Mouse (Mus musculus) heart, postnatal 0 days (tissue): ENCODE measurements around the gene Usp40. TPM values are rescaled to one million over a fixed set of nuclear protein-coding genes. Genes with fewer than 3 reads are reported as not detected.

Source experiments
- ATAC-seq: fragments of 200-750 bp; cut with Nextera tagmentation; 2 replicates; pipeline ENCODE4 v1.8.0; 2017; ENCODE audit warnings: low read depth, moderate number of reproducible peaks, moderate library complexity; ENCODE audit not compliant: insufficient read depth
- DNase-seq: peaks from one replicate; pipeline ENCODE4 v3.0.0-alpha.2; 2016; ENCODE audit warnings: low spot score
- H3K27ac ChIP-seq: fragments of 300-500 bp; sonication (generic); 2 replicates; pipeline ENCODE4 v1.5.1; 2014; ENCODE audit warnings: low read depth, mild to moderate bottlenecking
- H3K27me3 ChIP-seq: fragments of 300-500 bp; sonication (generic); 2 replicates; pipeline ENCODE4 v1.6.1; 2014; ENCODE audit warnings: low read length, mixed read lengths; ENCODE audit not compliant: control insufficient read depth, insufficient read depth
- H3K36me3 ChIP-seq: fragments of 300-500 bp; sonication (generic); replicated peaks from 2 replicates; pipeline ENCODE4 v1.6.1; 2014; ENCODE audit warnings: low read length, mixed read lengths; ENCODE audit not compliant: control insufficient read depth, insufficient read depth
- H3K4me1 ChIP-seq: fragments of 300-500 bp; sonication (generic); 2 replicates; pipeline ENCODE4 v1.6.1; 2014; ENCODE audit warnings: antibody characterized with exemption; ENCODE audit not compliant: control insufficient read depth, insufficient read depth
- H3K4me2 ChIP-seq: fragments of 300-500 bp; sonication (generic); 2 replicates; pipeline ENCODE4 v1.6.1; 2014; ENCODE audit warnings: low read depth, mild to moderate bottlenecking, low read length, moderate library complexity
- H3K4me3 ChIP-seq: fragments of 300-500 bp; sonication (generic); 2 replicates; pipeline ENCODE4 v1.5.1; 2014; ENCODE audit warnings: low read depth, low read length
- H3K9ac ChIP-seq: fragments of 300-500 bp; sonication (generic); replicated peaks from 2 replicates; pipeline ENCODE4 v1.6.1; 2014; ENCODE audit warnings: low read depth, low read length, mixed read lengths
- H3K9me3 ChIP-seq: fragments of 300-500 bp; sonication (generic); replicated peaks from 2 replicates; pipeline ENCODE4 v1.6.1; 2016; ENCODE audit warnings: low read length; ENCODE audit not compliant: control insufficient read depth
- CTCF ChIP-seq: IDR thresholded peaks from 2 replicates; pipeline ENCODE4 v1.5.1; 2016; ENCODE audit warnings: antibody characterized with exemption, control low read depth, low read depth
- EP300 ChIP-seq: IDR thresholded peaks from 2 replicates; pipeline ENCODE4 v1.6.1; 2016; ENCODE audit warnings: antibody characterized with exemption, low read depth
- WGBS: fragments of 180-500 bp; shearing (Covaris S2); extraction: QIAGEN DNeasy Blood & Tissue Kit; methylation state at CpG from one replicate; pipeline ENCODE4 v1.1.7; 2014; 5-methylcytosine and 5-hydroxymethylcytosine counted together
- polyA plus RNA-seq: library from polyadenylated mRNA; unstranded; fragments of >200 nt; fragmentation: Nextera tagmentation; extraction: Ambion mirVana; gene quantifications from 2 replicates; pipeline ENCODE4 v1.2.1, GENCODE M21; 2015
- total RNA-seq: library from RNA; depleted of rRNA; stranded (reverse); fragments of >200 nt; gene quantifications from 2 replicates; pipeline ENCODE4 v1.2.3, GENCODE M21; 2014; ENCODE audit warnings: low replicate concordance

Usp40 gene
- total and polyA plus RNA-seq, 2 experiments from 2014 or later = 18.6 to 27.4 TPM

DNA sequence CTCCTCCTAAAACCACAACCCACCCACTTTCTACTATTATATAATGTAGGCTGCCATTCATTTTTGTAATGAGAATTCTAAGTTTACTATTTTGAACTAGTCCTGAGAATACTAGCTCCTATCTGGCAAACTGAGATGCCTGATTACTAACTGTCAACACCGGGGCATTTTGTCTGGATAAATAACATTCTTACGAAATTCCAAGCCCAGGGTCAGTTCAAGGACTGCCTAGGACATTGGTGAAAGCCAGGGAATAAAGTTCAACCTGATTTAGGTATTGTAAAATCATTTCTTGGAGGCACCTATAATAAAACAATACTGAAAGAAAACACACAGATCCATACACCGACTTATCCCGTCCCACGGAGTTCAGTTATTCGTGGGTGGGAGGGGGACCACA, 7.0 kb upstream of the Usp40 start:
- no peaks in the 10 kb centered on the region for H3K36me3 ChIP-seq
- H3K9ac ChIP-seq = no peak overlapping the region
- H3K4me1 ChIP-seq = no peaks in the 10 kb centered on the region
- no peak overlapping the region for H3K4me3 ChIP-seq
- DNase-seq = no peak
- H3K27me3 ChIP-seq = no peaks in the 10 kb centered on the region
- no peak overlapping the region for H3K4me2 ChIP-seq
- no peak for ATAC-seq
- no peak overlapping the region for H3K27ac ChIP-seq
- peaks cover 8% of the 10 kb centered on the region for H3K9me3 ChIP-seq
- WGBS = 84% methylated on average over 6 of the region's 6 CpGs
- TF ChIP-seq CTCF = no peak
- no peak for TF ChIP-seq EP300

DNA sequence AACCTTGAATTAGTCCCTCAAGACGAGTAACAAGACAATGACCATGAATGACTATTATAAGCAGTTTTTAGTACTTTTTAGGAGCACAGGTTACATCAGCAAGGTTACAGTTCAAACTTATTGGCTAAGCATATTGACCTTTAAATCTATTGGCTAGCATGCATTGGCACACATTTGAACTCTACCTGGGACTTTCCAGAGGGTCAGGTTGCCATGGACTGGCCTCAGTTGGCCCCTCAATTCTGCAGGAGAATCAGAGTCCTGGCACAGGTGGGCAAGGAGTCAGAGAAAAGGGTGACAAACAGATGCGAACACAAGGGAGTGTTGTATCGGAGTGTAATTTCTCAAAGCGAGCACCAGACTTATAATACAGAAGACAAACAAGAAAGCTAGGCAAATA, 6.3 kb upstream of the Usp40 start:
- no peak overlapping the region for H3K4me2 ChIP-seq
- peaks cover 8% of the 10 kb centered on the region for H3K9me3 ChIP-seq
- no peak for TF ChIP-seq CTCF
- TF ChIP-seq EP300 = no peak
- no peak for DNase-seq
- H3K4me1 ChIP-seq = no peaks in the 10 kb centered on the region
- no peak overlapping the region for H3K9ac ChIP-seq
- no peak overlapping the region for H3K4me3 ChIP-seq
- no peak overlapping the region for H3K27ac ChIP-seq
- H3K27me3 ChIP-seq = no peaks in the 10 kb centered on the region
- ATAC-seq = no peak
- 94% methylated on average over 4 of the region's 4 CpGs for WGBS
- no peaks in the 10 kb centered on the region for H3K36me3 ChIP-seq

DNA sequence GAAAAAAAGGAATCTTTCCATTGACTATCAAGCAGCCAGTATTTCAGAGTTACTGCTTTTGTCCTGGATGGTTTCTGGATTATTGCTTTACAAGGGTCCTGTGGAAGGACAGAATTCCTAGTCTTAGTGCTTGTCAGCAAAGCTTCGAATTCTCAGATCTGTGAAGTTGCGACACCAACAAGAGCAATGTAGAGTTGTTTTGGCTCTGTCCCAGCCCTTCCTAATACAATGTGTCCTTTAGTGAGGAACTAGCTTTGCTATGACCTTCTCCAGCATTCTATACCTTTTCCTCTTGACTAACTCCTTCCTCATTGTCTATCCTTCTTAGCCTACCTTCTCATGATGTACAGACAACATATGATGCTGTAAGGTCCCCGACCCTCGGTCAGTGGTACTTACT, 5.8 kb upstream of the Usp40 start:
- no peak for TF ChIP-seq EP300
- no peak for TF ChIP-seq CTCF
- H3K27ac ChIP-seq = no peak overlapping the region
- H3K4me1 ChIP-seq = no peaks in the 10 kb centered on the region
- no peak for ATAC-seq
- peaks cover 8% of the 10 kb centered on the region for H3K9me3 ChIP-seq
- H3K4me2 ChIP-seq = no peak overlapping the region
- H3K9ac ChIP-seq = no peak overlapping the region
- no peak for DNase-seq
- H3K36me3 ChIP-seq = no peaks in the 10 kb centered on the region
- H3K4me3 ChIP-seq = no peak overlapping the region
- H3K27me3 ChIP-seq = no peaks in the 10 kb centered on the region
- 82% methylated on average over 4 of the region's 4 CpGs for WGBS

DNA sequence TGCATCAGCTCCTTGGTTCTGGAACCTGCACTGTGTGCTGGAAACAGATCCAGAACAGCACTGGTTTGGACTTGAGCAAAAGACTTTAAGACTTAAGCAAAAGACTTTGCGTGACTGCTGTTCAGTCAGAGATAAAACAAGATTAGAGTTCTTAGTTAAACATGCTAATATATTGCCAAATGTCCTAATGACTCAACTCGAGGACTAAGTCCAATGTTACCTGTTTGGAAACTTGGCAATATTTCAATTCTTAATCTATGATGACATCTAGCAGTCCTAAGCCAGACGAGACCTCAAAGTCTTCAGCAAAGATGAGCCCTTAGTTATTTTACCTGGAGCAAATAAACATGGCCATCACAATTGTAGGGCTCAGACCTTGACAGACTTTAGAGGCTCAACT, 5.4 kb upstream of the Usp40 start:
- H3K9ac ChIP-seq = no peak overlapping the region
- no peaks in the 10 kb centered on the region for H3K27me3 ChIP-seq
- no peak overlapping the region for H3K4me3 ChIP-seq
- no peak overlapping the region for H3K4me2 ChIP-seq
- peaks cover 8% of the 10 kb centered on the region for H3K9me3 ChIP-seq
- TF ChIP-seq CTCF = no peak
- no peak for TF ChIP-seq EP300
- 59% methylated on average over 3 of the region's 3 CpGs for WGBS
- no peaks in the 10 kb centered on the region for H3K4me1 ChIP-seq
- no peak for ATAC-seq
- DNase-seq = no peak
- no peak overlapping the region for H3K27ac ChIP-seq
- H3K36me3 ChIP-seq = no peaks in the 10 kb centered on the region

DNA sequence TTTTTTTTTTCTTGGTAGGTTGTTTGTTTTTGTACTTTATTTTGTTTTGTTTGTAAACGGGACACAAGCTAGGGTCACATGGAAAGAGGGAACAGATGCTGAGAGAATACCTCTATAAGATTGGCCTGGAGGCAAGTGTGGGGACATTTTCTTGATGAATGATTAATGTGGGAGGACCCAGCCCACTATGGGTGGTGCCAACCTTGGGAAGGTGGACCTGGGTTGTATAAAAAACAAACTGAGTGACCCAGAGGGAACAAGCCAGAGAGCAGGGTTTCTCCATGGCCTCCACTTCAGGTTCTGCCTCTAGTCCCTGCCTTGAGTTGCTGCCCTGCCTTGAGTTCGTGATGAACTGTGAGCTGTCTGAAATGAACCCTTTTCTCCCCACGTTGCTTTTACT, 1.2 kb upstream of the Usp40 start:
- TF ChIP-seq EP300 (no peak), CTCF (no peak)
- no peak for ATAC-seq
- 61% methylated on average over 3 of the region's 3 CpGs for WGBS
- Histone ChIP-seq H3K4me2 (no peak overlapping the region), H3K9me3 (peaks cover 3% of the 10 kb centered on the region), H3K4me1 (peaks cover 8% of the 10 kb centered on the region), H3K27ac (no peak overlapping the region), H3K9ac (no peak overlapping the region), H3K4me3 (no peak overlapping the region), H3K36me3 (peaks cover 6% of the 10 kb centered on the region; the same call in 1 of the 2 replicates), H3K27me3 (no peaks in the 10 kb centered on the region)
- no peak for DNase-seq

DNA sequence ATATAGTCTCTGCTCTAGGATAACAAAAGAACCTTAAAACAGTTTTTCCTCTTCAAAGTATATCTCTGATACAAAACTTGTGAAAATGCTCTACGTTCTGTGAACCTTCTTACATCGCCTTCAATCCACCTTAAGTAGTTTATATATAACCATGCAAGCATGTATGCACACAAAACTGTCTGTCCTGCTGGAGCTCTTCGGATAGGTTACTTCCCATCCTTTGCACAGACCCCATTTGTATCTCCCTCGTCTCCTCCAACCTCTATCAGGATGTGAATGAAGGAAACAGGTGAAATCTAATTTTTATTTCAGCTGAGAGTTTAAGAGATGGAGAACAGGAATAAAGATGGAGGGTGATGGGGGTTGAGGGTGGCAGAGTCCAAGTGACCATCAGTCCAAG, 384 bp upstream of the Usp40 start:
- Histone ChIP-seq H3K4me1 (peaks cover 8% of the 10 kb centered on the region), H3K4me3 (peak overlapping the region; percentile 64), H3K27me3 (no peaks in the 10 kb centered on the region), H3K36me3 (peaks cover 10% of the 10 kb centered on the region; the same call in 1 of the 2 replicates), H3K9ac (peak overlapping the region; percentile 85), H3K4me2 (peak overlapping the region; percentile 64), H3K27ac (no peak overlapping the region), H3K9me3 (no peaks in the 10 kb centered on the region)
- no peak for DNase-seq
- WGBS = 37% methylated on average over 4 of the region's 4 CpGs
- ATAC-seq = no peak
- no peak for TF ChIP-seq EP300
- TF ChIP-seq CTCF = no peak
